Mouse (Mus musculus) hindbrain, embryonic 12.5 days (tissue): ENCODE measurements at regions not wholly inside any gene's neighbourhood (a gene's known extent, or its start where the extent isn't known, plus 50 kb on each side); places are given as distances from the start of the nearest gene placed in this dataset.

Experiments used
- ATAC-seq: fragments of 200-750 bp; cut with Nextera tagmentation; 2 replicates; pipeline ENCODE4 v1.8.0; 2017; ENCODE audit warnings: moderate TSS enrichment; ENCODE audit not compliant: low FRiP score
- H3K27ac ChIP-seq: fragments of 300-500 bp; sonication (generic); 2 replicates; pipeline ENCODE4 v1.5.1; 2016; ENCODE audit warnings: mild to moderate bottlenecking
- H3K27me3 ChIP-seq: fragments of 300-500 bp; sonication (generic); 2 replicates; pipeline ENCODE4 v1.6.1; 2016; ENCODE audit warnings: mild to moderate bottlenecking
- H3K36me3 ChIP-seq: fragments of 300-500 bp; sonication (generic); 2 replicates; pipeline ENCODE4 v1.6.1; 2016; ENCODE audit warnings: mild to moderate bottlenecking
- H3K4me1 ChIP-seq: fragments of 300-500 bp; sonication (generic); 2 replicates; pipeline ENCODE4 v1.6.1; 2016
- H3K4me2 ChIP-seq: fragments of 300-500 bp; sonication (generic); replicated peaks from 2 replicates; pipeline ENCODE4 v1.6.1; 2016; ENCODE audit warnings: mild to moderate bottlenecking
- H3K4me3 ChIP-seq: fragments of 300-500 bp; sonication (generic); 2 replicates; pipeline ENCODE4 v1.5.1; 2016; ENCODE audit warnings: mild to moderate bottlenecking
- H3K9ac ChIP-seq: fragments of 300-500 bp; sonication (generic); 2 replicates; pipeline ENCODE4 v1.6.1; 2016; ENCODE audit warnings: mild to moderate bottlenecking, moderate library complexity
- H3K9me3 ChIP-seq: fragments of 300-500 bp; sonication (generic); replicated peaks from 2 replicates; pipeline ENCODE4 v1.6.1; 2016; ENCODE audit warnings: mild to moderate bottlenecking
- WGBS: fragments of 180-500 bp; shearing (Covaris S2); methylation state at CpG from one replicate; pipeline ENCODE4 v1.1.7; 2016; 5-methylcytosine and 5-hydroxymethylcytosine counted together

- WGBS = 97% methylated on average over 12 of the region's 12 CpGs
These were observed 297.0 kb downstream of the Edem1 start for GRCm38 (mm10) chr6:109125447-109125846.

GRCm38 (mm10) chr6:109127203-109127602, 298.8 kb downstream of the Edem1 start:
- no peak for ATAC-seq
- 83% methylated on average over 1 of the region's 1 CpGs for WGBS
- no peak overlapping the region for H3K27ac ChIP-seq
- H3K9me3 ChIP-seq = no peaks in the 10 kb centered on the region
- H3K4me2 ChIP-seq = no peak overlapping the region
- no peaks in the 10 kb centered on the region for H3K27me3 ChIP-seq
- H3K4me1 ChIP-seq = no peaks in the 10 kb centered on the region
- H3K36me3 ChIP-seq = no peaks in the 10 kb centered on the region
- H3K4me3 ChIP-seq = no peak overlapping the region
- H3K9ac ChIP-seq = no peak overlapping the region

More at GRCm38 (mm10) chr6:109125447-109125846, 297.0 kb downstream of the Edem1 start:
- H3K27me3 ChIP-seq = no peaks in the 10 kb centered on the region
- H3K4me1 ChIP-seq = no peaks in the 10 kb centered on the region
- H3K36me3 ChIP-seq = no peaks in the 10 kb centered on the region
- H3K9ac ChIP-seq = no peak overlapping the region
- H3K9me3 ChIP-seq = no peaks in the 10 kb centered on the region
- no peak overlapping the region for H3K4me2 ChIP-seq
- H3K4me3 ChIP-seq = no peak overlapping the region
- ATAC-seq = no peak
- H3K27ac ChIP-seq = no peak overlapping the region

- no peak overlapping the region for H3K9ac ChIP-seq
- H3K9me3 ChIP-seq = no peaks in the 10 kb centered on the region
- no peaks in the 10 kb centered on the region for H3K27me3 ChIP-seq
- H3K4me3 ChIP-seq = no peak overlapping the region
- WGBS = 74% methylated on average over 5 of the region's 5 CpGs
- no peaks in the 10 kb centered on the region for H3K36me3 ChIP-seq
- peaks cover 5% of the 10 kb centered on the region for H3K4me1 ChIP-seq
- no peak overlapping the region for H3K27ac ChIP-seq
- no peak overlapping the region for H3K4me2 ChIP-seq
- no peak for ATAC-seq
These were observed 317.7 kb downstream of the Edem1 start for GRCm38 (mm10) chr6:109146111-109146510.

GRCm38 (mm10) chr6:109149043-109149442, 320.6 kb downstream of the Edem1 start:
- 73% methylated on average over 8 of the region's 8 CpGs for WGBS
- no peak overlapping the region for H3K9ac ChIP-seq
- no peaks in the 10 kb centered on the region for H3K27me3 ChIP-seq
- no peaks in the 10 kb centered on the region for H3K9me3 ChIP-seq
- peaks cover 5% of the 10 kb centered on the region for H3K4me1 ChIP-seq
- no peak overlapping the region for H3K27ac ChIP-seq
- ATAC-seq = no peak
- no peak overlapping the region for H3K4me2 ChIP-seq
- no peak overlapping the region for H3K4me3 ChIP-seq
- no peaks in the 10 kb centered on the region for H3K36me3 ChIP-seq

- no peak overlapping the region for H3K4me3 ChIP-seq
- H3K9ac ChIP-seq = no peak overlapping the region
- peak; percentile 92 for ATAC-seq
- no peak overlapping the region for H3K27ac ChIP-seq
- peaks cover 5% of the 10 kb centered on the region for H3K4me1 ChIP-seq
- no peaks in the 10 kb centered on the region for H3K36me3 ChIP-seq
- WGBS = 47% methylated on average over 22 of the region's 22 CpGs
- H3K27me3 ChIP-seq = no peaks in the 10 kb centered on the region
- peak overlapping the region; percentile 24 for H3K4me2 ChIP-seq
- no peaks in the 10 kb centered on the region for H3K9me3 ChIP-seq
These were observed 321.8 kb downstream of the Edem1 start for GRCm38 (mm10) chr6:109150023-109150911.

- Histone ChIP-seq H3K4me3 (no peak overlapping the region), H3K27me3 (no peaks in the 10 kb centered on the region), H3K4me2 (no peak overlapping the region; the same call in 1 of the 2 replicates), H3K9ac (no peak overlapping the region), H3K27ac (no peak overlapping the region), H3K9me3 (no peaks in the 10 kb centered on the region), H3K36me3 (no peaks in the 10 kb centered on the region), H3K4me1 (peaks cover 5% of the 10 kb centered on the region)
- WGBS = 77% methylated on average over 9 of the region's 9 CpGs
- peak; percentile 24 for ATAC-seq
These were observed 322.4 kb downstream of the Edem1 start for GRCm38 (mm10) chr6:109150912-109151256.

GRCm38 (mm10) chr6:109153624-109154023, 325.2 kb downstream of the Edem1 start:
- Histone ChIP-seq H3K4me3 (no peak overlapping the region), H3K9ac (no peak overlapping the region), H3K9me3 (no peaks in the 10 kb centered on the region), H3K27me3 (no peaks in the 10 kb centered on the region), H3K4me1 (peaks cover 5% of the 10 kb centered on the region), H3K27ac (no peak overlapping the region), H3K4me2 (no peak overlapping the region), H3K36me3 (no peaks in the 10 kb centered on the region)
- ATAC-seq = no peak
- WGBS = 48% methylated on average over 7 of the region's 7 CpGs

GRCm38 (mm10) chr6:109159561-109159960, 331.1 kb downstream of the Edem1 start:
- Histone ChIP-seq H3K27ac (no peak overlapping the region), H3K4me1 (no peaks in the 10 kb centered on the region), H3K36me3 (no peaks in the 10 kb centered on the region), H3K4me3 (no peak overlapping the region), H3K27me3 (no peaks in the 10 kb centered on the region), H3K4me2 (no peak overlapping the region), H3K9me3 (no peaks in the 10 kb centered on the region), H3K9ac (no peak overlapping the region)
- 82% methylated on average over 7 of the region's 7 CpGs for WGBS
- ATAC-seq = no peak

- Histone ChIP-seq H3K9me3 (no peaks in the 10 kb centered on the region), H3K9ac (no peak overlapping the region), H3K36me3 (no peaks in the 10 kb centered on the region), H3K4me1 (no peaks in the 10 kb centered on the region), H3K4me2 (no peak overlapping the region), H3K4me3 (no peak overlapping the region), H3K27me3 (no peaks in the 10 kb centered on the region), H3K27ac (no peak overlapping the region)
- ATAC-seq = no peak
- WGBS = 73% methylated on average over 5 of the region's 5 CpGs
These were observed 339.0 kb downstream of the Edem1 start for GRCm38 (mm10) chr6:109167439-109167838.

- Histone ChIP-seq H3K9me3 (no peaks in the 10 kb centered on the region), H3K27ac (no peak overlapping the region), H3K4me1 (no peaks in the 10 kb centered on the region), H3K4me3 (no peak overlapping the region), H3K9ac (no peak overlapping the region), H3K36me3 (no peaks in the 10 kb centered on the region), H3K27me3 (no peaks in the 10 kb centered on the region), H3K4me2 (no peak overlapping the region)
- WGBS = 59% methylated on average over 6 of the region's 6 CpGs
- 0 out of 2 replicates have a peak, but pooled peaks have one; percentile 46 for ATAC-seq
These were observed 343.8 kb downstream of the Edem1 start for GRCm38 (mm10) chr6:109172104-109172850.

GRCm38 (mm10) chr6:109173015-109173414, 344.6 kb downstream of the Edem1 start:
- no peaks in the 10 kb centered on the region for H3K36me3 ChIP-seq
- ATAC-seq = no peak
- 85% methylated on average over 1 of the region's 1 CpGs for WGBS
- H3K9ac ChIP-seq = no peak overlapping the region
- H3K9me3 ChIP-seq = no peaks in the 10 kb centered on the region
- no peaks in the 10 kb centered on the region for H3K27me3 ChIP-seq
- H3K4me3 ChIP-seq = no peak overlapping the region
- no peak overlapping the region for H3K4me2 ChIP-seq
- no peak overlapping the region for H3K27ac ChIP-seq
- no peaks in the 10 kb centered on the region for H3K4me1 ChIP-seq

GRCm38 (mm10) chr6:109176876-109177275, 348.4 kb downstream of the Edem1 start:
- Histone ChIP-seq H3K27me3 (no peaks in the 10 kb centered on the region), H3K4me3 (no peak overlapping the region), H3K4me1 (no peaks in the 10 kb centered on the region), H3K9ac (no peak overlapping the region), H3K4me2 (no peak overlapping the region), H3K9me3 (no peaks in the 10 kb centered on the region), H3K27ac (no peak overlapping the region), H3K36me3 (no peaks in the 10 kb centered on the region)
- WGBS = 70% methylated on average over 3 of the region's 3 CpGs
- no peak for ATAC-seq
